Mouse (Mus musculus): ENCODE data around the gene Arhgef33.
"Not testable (repeated sequence)": the region's sequence is repeated elsewhere in the genome, so short reads cannot be mapped to it uniquely, and the experiment has no call there.

Gene Arhgef33

DNA sequence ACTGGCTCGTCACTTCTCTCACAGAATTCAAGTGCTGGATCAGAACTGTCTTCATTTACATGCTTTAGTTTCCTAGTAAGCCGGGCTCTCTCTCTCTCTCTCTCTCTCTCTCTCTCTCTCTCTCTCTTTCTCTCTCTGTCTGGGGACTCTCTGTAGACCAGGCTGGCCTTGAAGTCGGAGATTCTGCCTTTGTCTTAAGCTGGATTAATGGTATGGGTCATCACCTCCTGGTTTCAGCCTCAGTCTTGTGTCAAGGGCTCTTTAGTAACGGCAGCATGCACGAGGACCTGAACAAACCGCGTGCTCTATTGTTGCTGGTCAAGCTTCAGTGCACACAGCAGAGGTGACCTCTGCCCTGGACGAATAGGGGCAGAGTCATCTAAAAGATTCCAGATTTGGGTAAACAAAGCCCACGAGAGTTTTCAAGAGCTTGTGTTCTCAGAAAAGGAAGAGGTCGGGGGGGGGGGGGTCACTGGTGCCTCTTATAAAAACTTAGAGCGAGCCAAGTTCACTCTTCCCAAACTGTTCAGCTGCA is 39.5 kb downstream of the Arhgef33 start:
- DNase-seq = peak; percentile 4 to 5

DNA sequence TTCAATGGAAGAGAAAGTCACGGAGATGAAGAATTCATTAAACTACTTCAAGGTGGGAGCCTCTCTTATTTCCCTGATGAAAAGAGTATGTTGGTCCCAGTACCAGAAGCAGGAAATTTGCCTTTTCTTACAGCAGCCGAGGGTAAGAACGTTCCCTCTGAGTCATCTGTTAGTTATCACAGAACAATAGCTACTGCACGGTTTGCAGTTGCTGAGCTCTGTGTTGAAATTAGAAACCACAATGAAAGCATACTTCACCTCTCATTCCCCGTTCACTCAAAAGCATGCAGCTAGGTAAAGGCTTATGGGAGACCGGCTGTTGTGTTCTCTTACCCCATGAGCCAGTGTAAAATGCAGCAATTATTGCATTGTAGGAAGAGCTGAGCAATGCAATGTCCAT is 40.0 kb downstream of the Arhgef33 start:
- DNase-seq = no peak

DNA sequence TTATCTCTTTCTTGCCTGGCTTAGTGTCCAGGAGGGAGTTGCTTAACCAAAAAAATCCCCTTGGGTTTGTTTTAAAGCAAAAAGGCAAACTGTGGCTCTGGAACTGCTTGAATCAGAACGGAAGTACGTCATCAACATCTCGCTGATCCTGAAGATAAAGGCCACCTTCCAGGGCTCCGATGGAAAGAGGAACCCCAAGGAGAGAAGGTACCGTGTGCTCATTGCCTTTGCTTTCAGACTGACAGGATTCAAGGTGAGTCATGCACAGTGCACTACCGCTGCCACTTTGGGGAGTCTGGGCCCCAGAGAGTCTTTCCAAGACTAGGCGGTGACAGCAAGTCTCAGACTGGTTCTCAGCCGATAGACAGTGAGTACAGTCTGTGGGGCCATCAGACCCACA is 53.0 kb downstream of the Arhgef33 start:
- DNase-seq = no peak

DNA sequence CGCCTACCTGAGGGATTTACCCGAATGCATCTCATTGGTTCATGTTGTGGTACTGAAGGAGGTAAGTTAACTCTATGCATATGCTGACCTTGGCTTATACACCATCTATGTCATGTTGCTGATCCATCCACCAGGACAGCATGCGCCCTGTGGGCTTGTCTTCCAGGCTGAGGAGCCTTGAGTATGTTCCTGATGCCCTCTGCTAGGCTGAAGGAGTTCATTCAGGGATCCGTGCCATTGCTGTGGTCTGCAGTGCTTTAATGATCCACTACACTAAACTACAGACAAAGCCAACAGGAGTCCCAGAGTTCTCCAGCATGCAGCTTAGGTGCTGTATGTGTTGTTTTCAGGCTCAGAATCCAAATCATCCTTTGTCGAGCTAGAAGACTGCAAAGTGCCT is 60.1 kb downstream of the Arhgef33 start:
- DNase-seq = peak; percentile 33 to 58

DNA sequence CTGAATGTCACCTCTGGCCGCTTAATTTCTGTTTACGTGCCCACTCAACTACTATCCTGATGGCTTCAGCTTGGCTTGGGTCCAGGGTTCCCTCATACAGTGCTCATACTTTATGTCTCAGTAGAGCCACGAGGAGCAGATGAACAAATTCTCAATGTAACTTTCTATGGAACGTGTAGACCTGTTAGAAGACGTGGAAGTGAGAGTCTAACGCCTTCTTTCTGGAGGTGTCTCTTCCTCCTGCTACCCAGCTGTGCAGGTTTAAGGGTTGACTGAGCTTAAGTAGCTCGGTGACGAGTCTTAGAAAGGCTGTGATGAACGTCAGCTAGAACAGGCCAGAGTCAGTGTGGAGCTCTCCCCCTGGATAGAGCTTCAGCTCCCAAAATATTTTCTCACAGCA is 61.4 kb downstream of the Arhgef33 start:
- no peak for DNase-seq

DNA sequence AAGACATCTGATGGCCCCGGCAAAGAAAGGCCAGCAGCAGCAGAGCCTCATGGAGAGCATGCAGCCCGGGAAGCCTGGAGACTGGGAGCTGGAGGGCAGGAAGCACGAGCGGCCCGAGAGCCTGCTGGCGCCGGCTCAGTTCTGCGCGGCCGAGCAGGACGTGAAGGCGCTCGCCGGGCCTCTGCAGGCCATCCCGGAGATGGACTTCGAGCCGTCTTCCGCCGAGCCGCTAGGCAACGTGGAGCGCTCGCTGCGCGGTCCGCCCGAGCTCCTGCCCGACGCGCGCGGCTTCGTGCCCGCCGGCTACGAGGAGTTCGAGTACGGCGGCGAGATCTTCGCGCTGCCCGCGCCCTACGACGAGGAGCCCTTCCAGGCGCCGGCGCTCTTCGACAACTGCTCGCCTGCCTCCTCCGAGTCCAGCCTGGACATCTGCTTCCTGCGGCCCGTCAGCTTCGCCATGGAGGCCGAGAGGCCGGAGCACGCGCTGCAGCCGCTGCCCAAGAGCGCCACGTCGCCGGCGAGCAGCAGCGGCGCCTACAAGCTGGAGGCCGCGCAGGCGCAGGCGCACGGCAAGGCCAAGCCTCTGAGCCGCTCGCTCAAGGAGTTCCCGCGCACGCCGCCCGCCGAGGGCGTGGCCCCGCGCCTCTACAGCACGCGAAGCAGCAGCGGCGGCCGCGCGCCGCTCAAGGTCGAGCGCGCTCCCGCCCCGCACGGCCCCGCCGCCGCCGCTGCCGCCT is 66.0 kb downstream of the Arhgef33 start, which contains the start of gene Gm10190:
Gm10190 (minus strand) TSS at position 553 of the 737 bp plus-strand sequence.
- DNase-seq = peak; percentile 90 to 95

DNA sequence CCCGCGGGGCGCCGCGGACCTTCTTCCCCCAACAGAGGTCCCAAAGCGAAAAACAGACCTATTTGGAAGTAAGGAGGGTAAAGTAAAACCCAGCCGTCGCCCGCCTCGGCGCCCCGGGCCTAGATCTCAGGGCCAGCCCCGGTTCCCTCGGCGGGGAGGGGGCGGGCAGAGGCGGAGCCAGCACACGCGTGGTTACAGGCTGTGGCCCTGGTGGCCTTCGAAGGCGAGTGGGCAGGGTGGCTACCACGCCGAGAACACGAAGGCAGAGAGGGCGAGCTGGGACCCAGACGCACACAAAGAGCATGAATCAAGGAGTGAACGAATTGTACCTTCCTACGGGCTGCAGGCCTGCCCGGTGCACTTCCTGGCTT is 66.5 kb downstream of the Arhgef33 start:
- DNase-seq = no peak

DNA sequence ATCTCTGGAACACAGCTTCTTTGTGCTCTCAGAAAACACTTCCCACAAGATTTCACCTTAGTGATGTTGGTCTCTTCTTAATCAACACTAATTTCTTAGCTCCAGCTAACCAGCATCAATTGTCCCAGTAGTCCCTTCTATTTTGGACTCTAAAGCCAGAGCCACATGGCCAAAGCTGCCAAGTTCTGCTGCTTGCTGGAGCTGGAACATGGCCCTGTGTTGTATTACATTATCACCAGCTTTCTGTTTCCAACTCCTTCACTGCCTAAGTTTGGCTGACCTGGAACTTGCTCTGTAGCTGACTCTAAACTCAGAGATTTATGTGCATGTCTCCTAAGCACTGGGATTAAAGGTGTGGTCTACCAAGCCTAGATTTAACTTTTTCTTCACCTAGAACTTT is 71.2 kb downstream of the Arhgef33 start:
- DNase-seq = not testable (repeated sequence)

DNA sequence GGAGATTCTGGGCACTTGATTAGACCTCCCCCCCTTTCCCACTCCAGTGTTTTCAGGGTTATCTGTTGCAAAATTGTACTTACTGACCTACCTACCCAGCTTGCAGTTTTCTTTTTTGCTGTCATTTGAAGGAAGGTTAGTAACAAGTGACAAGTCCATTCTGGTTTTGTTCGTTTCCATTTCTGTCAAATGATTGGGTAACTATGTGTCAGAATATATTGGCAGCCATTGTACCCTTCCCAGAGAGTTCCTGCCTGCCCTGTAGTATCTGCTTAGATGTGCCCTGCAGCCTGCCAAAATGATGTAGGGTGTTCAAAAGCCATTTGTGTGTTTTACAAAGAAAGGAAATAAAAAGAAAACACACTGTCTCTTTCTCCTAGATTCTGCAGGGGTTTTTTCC is 78.5 kb downstream of the Arhgef33 start:
- no peak for DNase-seq

DNA sequence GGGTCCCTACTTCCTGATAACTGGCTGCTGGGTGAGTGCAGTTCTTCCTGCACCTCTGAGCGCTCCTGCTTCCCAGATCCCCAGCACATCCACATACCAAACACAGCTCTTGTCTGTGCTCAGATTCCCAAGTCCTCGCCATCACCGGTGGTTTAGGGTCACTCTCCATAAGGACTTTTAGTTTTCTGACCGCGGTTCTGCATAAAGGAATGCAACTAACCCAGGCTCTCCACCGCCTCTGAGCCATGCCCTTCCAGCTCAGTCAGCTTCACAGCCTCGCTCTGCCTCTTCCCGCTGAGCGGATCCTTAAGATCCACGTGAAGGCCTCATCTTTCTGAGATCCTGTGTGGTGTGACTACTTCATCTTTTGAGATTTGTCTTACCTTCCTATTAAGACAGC is 82.8 kb downstream of the Arhgef33 start:
- no peak for DNase-seq

DNA sequence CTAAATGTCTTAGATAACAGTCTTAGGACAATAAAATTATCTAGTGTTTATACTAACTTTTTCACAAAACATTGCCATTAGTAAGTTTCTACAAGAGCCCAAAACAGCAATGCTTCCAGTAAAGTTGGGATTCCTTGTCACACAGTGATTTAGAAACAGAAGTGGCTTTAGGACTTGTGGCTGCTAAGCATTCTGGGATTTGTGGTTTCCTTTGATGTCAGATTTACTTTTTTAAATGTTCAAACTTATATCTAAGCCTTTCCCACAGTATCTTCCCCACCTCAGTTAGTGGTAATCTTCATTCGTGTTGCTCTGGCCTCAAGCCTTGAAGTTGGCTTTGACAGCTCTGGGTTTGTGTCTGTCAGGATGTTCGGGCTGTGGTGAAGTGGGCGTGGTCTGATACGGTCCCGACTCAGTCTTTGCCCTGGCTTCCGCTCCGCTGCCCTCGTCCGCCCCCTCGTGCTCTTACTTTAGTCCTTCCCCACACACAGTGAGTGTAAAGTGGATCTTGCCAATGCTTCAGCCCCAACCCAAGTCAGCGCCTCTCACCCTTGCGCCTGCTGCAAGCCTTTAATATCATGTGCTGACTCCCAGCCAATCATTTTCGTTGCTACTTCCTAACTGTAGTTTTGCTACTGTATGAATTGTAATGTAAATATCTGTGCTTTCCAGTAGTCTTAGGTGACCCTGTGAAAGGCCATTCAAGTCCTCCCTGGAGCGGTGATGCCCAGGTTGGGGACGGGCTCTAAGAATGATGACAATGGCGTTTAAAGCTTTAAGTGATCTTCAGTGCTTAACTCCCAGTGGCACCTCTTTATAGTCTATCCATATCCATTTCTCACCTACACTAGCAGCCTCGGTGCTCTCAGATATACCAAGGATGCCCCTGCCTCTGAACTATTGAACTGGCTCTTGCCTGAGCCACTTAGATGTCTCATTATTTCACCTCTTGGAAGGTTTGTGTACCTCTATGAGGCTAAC is 84.5 kb downstream of the Arhgef33 start:
- peak; percentile 71 to 79 for DNase-seq

DNA sequence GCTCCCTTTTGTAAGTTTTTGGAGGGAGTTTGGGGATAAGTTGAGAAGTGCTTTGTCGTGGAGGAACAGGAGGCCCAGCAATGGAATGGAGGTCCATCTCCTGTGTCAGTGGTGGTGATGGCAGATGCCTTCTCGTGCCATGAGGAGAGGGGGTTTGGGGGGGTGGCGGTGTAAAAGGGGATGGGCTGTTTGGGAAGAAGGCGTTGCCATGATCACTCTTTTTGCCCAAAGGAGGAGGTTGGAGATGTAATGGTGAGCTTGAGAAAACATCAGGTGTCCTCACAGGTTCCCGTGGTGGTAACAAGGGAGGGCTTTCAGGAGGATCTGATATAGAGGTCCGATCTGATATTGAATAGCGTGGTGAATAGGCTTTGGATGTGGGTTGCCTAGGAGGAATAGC is 91.0 kb downstream of the Arhgef33 start:
- no peak for DNase-seq

DNA sequence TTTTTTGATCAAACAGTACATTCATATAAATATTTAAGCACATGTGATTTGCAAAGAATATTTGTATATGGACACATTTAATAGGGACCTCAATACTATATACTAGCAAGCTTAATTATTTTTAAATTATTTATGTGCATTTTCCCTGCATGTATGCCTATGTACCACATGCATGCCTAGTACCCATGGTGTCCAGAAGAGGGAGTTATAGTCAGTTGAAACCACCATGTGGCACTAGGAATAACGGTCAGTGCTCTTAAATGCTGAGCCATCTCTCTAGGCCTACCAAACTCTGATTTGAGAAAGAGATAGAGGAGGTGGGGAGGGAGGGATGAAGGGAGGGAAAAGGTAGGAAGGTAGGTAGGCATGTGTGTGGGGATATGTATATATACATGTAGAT is 104.0 kb downstream of the Arhgef33 start:
- DNase-seq = no peak

DNA sequence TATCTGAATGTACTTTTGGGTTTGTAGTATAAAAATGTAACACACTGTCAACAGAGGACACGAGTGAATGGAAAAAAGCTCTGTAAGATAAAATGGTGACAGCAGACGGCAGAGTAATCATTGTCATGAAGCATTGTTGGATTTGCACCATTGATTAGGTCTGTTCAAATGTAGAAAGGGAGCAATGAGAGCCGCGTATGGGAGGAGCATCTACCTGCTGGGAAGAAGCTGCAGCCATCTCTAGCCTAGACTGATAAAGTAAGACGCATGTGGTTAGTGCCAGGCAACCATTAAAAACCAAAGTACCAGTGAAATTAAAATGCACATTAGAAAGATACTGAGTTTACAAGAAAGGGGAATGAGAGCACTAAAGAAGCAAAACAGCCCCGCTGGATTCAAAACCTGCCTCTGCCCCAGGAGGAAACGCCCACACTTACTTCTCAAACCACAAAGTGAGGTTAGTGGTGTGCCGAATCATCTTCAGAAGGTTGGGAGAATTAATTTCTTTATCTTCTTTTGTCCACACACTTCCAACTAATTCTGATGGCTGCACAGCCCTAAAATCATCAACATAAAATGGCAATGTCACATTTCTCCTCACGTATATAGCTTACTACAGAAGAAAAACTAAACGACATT is 111.5 kb downstream of the Arhgef33 start:
- DNase-seq = no peak

DNA sequence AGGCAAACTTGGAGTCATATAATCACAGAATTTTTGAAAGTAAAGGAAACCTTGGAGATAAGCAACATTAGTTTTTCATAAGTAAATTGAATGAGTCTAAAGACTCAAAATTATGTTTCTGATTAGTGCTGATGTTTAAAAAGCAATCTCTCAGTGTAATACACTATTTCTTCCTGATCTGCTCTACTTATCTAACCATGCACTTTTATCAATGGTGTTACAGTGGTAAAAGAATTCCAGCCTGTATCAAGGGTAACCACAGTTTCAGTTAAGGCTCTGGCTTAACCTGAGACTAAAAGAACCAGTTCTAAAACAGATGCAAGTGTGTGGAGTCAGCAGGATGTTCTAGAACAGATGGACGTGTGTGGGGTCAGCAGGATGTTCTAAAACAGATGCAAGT is 113.8 kb downstream of the Arhgef33 start:
- no peak for DNase-seq

DNA sequence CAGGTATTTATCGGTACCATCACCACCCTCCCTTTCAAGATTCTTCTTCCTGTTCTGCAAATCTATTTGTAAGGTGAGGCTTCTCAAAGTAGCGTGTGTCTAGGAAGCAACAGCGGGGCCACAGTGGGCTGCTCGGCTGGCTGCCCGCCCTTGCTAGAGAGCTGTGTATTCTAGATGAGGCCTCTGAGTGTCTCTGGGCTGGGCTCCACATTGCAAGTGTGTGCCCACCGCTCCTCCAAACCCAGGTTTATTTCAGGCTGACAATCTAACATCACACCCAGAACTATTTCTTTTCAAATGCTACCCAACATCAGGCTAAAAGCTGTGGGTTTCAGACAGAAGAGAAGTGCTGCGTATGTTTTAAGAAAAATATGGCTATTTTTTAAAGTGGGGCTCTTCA is 119.0 kb downstream of the Arhgef33 start:
- DNase-seq = no peak

DNA sequence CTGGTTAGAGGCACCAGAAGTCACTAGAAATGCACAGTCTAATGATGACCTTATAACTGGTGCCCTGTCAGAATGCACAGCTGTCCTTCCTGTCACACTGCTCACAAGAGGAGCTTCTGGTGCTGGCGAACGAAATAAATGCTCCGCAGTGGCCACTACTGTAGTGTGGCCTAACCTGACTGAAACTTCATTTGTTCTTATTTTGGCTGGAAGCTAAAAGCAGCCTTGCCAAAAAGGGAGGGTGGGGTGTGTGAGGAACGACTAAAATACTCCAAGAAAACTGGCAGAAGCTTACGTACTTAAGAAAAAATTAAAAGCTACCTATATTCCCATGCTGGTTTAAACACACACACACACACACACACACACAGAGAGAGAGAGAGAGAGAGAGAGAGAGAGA is 119.7 kb downstream of the Arhgef33 start:
- DNase-seq = no peak

DNA sequence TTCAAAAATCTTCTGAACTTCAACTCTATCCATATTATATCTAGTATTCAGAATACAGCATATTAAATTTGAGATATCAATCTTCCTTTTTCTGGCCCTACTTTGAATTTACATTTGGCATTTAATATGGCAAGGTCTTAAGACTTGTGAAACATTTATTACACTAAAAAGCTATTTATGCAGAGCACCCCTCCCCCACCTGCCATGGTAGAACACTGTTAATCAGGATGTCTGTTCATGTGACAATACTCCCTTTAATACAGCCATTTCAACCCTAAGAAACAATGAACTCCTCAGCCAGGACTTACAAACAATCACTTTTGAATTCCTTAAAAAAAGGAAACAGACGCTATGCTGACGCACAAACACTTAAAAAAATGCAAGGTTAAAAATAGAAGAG is 120.8 kb downstream of the Arhgef33 start:
- peak; percentile 16 to 51 for DNase-seq

DNA sequence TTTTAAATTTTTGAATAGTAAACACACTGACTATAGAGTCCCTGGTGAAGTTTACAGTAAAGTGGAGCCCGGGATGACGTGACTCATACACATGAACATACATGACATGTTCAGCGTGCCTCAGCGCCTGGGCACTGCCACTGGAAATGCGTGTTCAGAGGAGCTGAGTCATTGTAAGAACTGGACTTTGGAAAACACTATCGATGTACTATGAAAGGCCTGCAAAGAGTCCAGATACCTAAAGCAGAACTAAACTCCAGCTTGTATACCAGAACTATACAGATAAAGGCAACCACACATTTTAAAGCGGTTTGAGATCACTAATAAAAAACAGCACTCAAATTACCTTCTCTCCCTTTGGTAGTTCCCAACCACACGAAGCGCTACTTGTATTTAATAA is 124.8 kb downstream of the Arhgef33 start:
- DNase-seq = no peak

DNA sequence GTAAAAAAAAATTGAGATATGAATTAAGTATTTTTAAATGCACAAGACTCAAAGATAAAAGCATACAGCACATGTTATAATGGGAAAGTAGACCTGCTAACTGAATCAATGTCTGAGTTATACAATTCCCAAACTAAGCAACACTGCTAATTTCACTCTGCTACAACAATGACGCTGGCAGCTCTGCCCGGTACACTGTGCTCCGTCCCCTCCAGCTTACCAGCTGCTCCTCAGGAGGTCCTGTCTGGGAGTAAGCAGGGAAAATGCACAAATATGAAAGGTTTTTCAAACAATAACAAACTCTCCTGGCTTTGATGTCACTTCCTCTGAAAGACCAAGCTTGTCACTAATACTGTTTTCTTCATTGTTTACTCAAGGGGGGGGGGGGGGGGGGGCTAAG is 127.2 kb downstream of the Arhgef33 start:
- no peak for DNase-seq

DNA sequence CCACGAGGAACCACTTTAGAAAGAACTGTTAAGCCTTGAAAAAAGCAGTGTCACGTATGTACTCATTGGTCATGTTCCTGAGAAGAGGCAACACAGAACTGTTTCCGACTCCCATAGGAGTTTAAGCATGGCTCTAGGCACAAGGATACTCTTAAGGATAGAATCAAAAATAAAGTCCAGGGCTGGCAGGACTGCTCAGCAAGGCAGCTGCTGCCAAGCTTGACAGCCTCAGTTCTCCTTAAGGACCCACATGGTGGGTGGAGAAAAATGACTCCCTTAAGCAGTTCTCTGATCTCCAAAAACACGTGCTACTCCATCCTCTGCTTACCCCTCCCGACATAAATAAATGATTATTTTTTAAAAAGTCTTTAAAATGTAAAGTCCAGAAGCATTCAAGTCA is 128.5 kb downstream of the Arhgef33 start:
- DNase-seq = no peak

DNA sequence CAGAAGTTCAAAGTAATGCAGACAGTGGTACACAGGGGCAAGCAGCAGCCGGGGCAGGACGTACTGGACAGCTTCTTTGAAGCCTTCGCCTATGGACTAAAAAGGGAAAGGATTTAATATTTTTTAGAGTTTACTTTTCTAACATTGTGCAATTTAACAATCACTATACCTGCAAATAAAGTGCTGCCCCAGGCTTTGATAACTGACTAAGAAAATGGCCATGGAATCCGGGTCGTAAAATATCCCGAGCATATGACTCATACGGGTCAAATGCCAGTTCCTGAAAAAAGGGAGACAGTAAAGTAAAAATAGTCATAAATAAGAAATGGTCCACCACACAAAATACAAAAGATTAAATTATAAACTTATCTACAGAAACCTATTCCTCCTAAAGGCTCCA is 138.2 kb downstream of the Arhgef33 start:
- no peak for DNase-seq

DNA sequence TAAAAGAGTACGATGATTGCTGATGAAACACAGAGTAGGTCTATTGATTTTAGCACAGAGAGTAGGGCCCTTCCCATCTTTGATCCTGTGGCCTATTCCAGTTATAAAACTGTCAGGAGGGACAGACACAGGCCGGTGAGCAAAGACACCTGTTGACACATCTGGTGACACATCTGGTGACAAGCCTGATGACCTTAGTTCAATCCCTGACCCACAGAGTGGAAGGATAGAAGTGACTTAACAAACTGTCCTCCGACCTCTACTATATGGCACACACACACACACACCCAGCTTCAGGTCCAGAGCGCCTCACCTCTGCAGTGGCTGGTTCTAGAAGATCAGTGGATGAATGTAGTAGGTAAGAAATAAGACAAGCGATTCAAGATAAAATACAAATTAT is 139.3 kb downstream of the Arhgef33 start:
- no peak for DNase-seq

Data from kidney, postnatal 4 days (tissue).